Mouse (Mus musculus) lung, embryonic 16.5 days (tissue): ENCODE data around the gene Hcn1. TPM values are rescaled to one million over a fixed set of nuclear protein-coding genes. Genes with fewer than 3 reads are reported as not detected.

Experiments used
- ATAC-seq: fragments of 200-750 bp; cut with Nextera tagmentation; 2 replicates; pipeline ENCODE4 v1.8.0; 2017; ENCODE audit warnings: low read depth, mild to moderate bottlenecking, moderate library complexity
- H3K27ac ChIP-seq: fragments of 300-500 bp; sonication (generic); 2 replicates; pipeline ENCODE4 v1.5.1; 2014; ENCODE audit warnings: mild to moderate bottlenecking, control low read depth, low read length
- H3K27me3 ChIP-seq: fragments of 300-500 bp; sonication (generic); 2 replicates; pipeline ENCODE4 v1.6.1; 2014; ENCODE audit warnings: low read depth, low read length, mixed read lengths; ENCODE audit not compliant: control insufficient read depth, insufficient read depth
- H3K36me3 ChIP-seq: fragments of 300-500 bp; sonication (generic); 2 replicates; pipeline ENCODE4 v1.6.1; 2014; ENCODE audit warnings: low read length; ENCODE audit not compliant: control insufficient read depth, insufficient read depth
- H3K4me1 ChIP-seq: fragments of 300-500 bp; sonication (generic); replicated peaks from 2 replicates; pipeline ENCODE4 v1.6.1; 2014; ENCODE audit warnings: low read length, mixed read lengths; ENCODE audit not compliant: control insufficient read depth, insufficient read depth
- H3K4me2 ChIP-seq: fragments of 300-500 bp; sonication (generic); 2 replicates; pipeline ENCODE4 v1.6.1; 2014; ENCODE audit warnings: low read depth, low read length, control low read depth
- H3K4me3 ChIP-seq: fragments of 300-500 bp; sonication (generic); 2 replicates; pipeline ENCODE4 v1.5.1; 2014; ENCODE audit warnings: mild to moderate bottlenecking, low read length, control low read depth
- H3K9ac ChIP-seq: fragments of 300-500 bp; sonication (generic); 2 replicates; pipeline ENCODE4 v1.6.1; 2014; ENCODE audit warnings: low read length, control low read depth
- H3K9me3 ChIP-seq: fragments of 300-500 bp; sonication (generic); 2 replicates; pipeline ENCODE4 v1.6.1; 2016; ENCODE audit warnings: low read length; ENCODE audit not compliant: control insufficient read depth
- WGBS: fragments of 180-500 bp; shearing (Covaris S2); extraction: QIAGEN DNeasy Blood & Tissue Kit; methylation state at CpG from one replicate; pipeline ENCODE4 v1.1.7; 2014; 5-methylcytosine and 5-hydroxymethylcytosine counted together
- polyA plus RNA-seq: library from polyadenylated mRNA; unstranded; fragments of >200 nt; fragmentation: Nextera tagmentation; extraction: Ambion mirVana; gene quantifications from 2 replicates; pipeline ENCODE4 v1.2.1, GENCODE M21; 2015

Gene Hcn1
- polyA plus RNA-seq, 1 experiment from 2014 or later = 0.18 TPM

- Histone ChIP-seq H3K4me1 (no peaks in the 10 kb centered on the region), H3K36me3 (no peaks in the 10 kb centered on the region), H3K4me3 (no peak overlapping the region), H3K4me2 (no peak overlapping the region), H3K27me3 (no peaks in the 10 kb centered on the region), H3K27ac (no peak overlapping the region), H3K9ac (no peak overlapping the region), H3K9me3 (no peaks in the 10 kb centered on the region)
- ATAC-seq = no peak
- WGBS = 42% methylated on average over 1 of the region's 1 CpGs
These were observed 345.7 kb downstream of the Hcn1 start for GRCm38 (mm10) chr13:117947704-117948376.

DNA sequence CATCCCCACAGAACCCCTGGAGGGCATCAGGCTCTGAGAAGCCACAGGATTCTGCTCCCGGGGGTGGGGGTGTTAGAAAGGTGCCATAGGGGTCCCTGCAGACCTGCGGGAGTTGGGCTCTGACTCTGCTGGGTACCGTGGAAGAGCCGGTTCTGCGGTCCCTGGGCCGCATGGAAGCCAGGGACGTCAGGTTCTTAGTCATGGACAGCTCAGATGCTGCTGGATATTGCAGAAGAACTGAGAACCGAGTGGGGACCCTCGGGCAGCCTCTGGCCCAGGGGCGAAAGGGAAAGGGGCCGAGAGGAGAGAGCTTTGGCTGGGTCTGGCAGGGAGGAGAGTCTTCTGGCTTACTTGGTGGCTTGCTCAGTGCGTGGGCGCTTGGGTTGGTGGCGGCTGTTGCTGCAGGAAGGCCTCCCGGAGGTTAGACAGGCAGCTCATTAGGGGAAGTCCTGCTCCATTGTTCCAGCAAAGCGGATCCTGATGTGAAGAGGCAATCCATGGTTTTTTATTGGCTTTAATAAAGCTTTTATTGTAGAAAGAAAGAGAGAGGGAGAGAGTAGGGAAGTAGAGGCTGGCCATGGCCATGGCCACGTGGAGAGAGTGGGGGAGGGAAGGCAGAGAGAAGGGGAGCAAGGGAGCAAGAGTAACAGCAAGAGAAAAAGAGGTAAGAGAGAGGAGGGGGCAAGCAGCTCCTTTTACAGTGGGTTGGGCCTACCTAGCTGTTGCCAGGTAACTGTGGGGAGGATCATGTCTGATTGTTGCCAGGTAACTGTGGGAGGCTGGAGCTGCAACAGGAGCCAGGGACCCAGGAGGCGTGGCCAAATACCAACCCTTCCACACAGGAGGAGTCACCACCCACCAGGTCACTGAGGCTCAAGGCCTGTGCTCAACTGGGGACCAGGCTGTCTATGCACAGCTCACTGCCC lies 356.6 kb downstream of the Hcn1 start:
- H3K27ac ChIP-seq = no peak overlapping the region
- H3K4me3 ChIP-seq = no peak overlapping the region
- H3K27me3 ChIP-seq = no peaks in the 10 kb centered on the region
- no peaks in the 10 kb centered on the region for H3K4me1 ChIP-seq
- H3K9me3 ChIP-seq = no peaks in the 10 kb centered on the region
- no peaks in the 10 kb centered on the region for H3K36me3 ChIP-seq
- ATAC-seq = peak; percentile 85
- no peak overlapping the region; the same call in 1 of the 2 replicates for H3K4me2 ChIP-seq
- WGBS = 16% methylated on average over 18 of the region's 18 CpGs
- no peak overlapping the region for H3K9ac ChIP-seq

- Histone ChIP-seq H3K27ac (no peak overlapping the region), H3K9me3 (no peaks in the 10 kb centered on the region), H3K27me3 (no peaks in the 10 kb centered on the region), H3K4me1 (no peaks in the 10 kb centered on the region), H3K4me3 (no peak overlapping the region), H3K36me3 (no peaks in the 10 kb centered on the region), H3K9ac (no peak overlapping the region), H3K4me2 (no peak overlapping the region)
- ATAC-seq = no peak
These were observed 362.5 kb downstream of the Hcn1 start for GRCm38 (mm10) chr13:117964620-117965019.

- H3K4me1 ChIP-seq = no peaks in the 10 kb centered on the region
- 65% methylated on average over 7 of the region's 7 CpGs for WGBS
- no peak overlapping the region for H3K4me2 ChIP-seq
- ATAC-seq = no peak
- no peak overlapping the region for H3K27ac ChIP-seq
- no peaks in the 10 kb centered on the region for H3K9me3 ChIP-seq
- no peaks in the 10 kb centered on the region for H3K36me3 ChIP-seq
- no peaks in the 10 kb centered on the region for H3K27me3 ChIP-seq
- H3K4me3 ChIP-seq = no peak overlapping the region
- no peak overlapping the region for H3K9ac ChIP-seq
These were observed 373.3 kb downstream of the Hcn1 start for GRCm38 (mm10) chr13:117975382-117975781.

GRCm38 (mm10) chr13:117975823-117976222 lies 373.7 kb downstream of the Hcn1 start:
- WGBS = 61% methylated on average over 10 of the region's 10 CpGs
- H3K4me1 ChIP-seq = no peaks in the 10 kb centered on the region
- H3K4me2 ChIP-seq = no peak overlapping the region
- no peak overlapping the region for H3K27ac ChIP-seq
- no peaks in the 10 kb centered on the region for H3K27me3 ChIP-seq
- H3K9ac ChIP-seq = no peak overlapping the region
- no peak overlapping the region for H3K4me3 ChIP-seq
- no peaks in the 10 kb centered on the region for H3K9me3 ChIP-seq
- no peak for ATAC-seq
- no peaks in the 10 kb centered on the region for H3K36me3 ChIP-seq

DNA sequence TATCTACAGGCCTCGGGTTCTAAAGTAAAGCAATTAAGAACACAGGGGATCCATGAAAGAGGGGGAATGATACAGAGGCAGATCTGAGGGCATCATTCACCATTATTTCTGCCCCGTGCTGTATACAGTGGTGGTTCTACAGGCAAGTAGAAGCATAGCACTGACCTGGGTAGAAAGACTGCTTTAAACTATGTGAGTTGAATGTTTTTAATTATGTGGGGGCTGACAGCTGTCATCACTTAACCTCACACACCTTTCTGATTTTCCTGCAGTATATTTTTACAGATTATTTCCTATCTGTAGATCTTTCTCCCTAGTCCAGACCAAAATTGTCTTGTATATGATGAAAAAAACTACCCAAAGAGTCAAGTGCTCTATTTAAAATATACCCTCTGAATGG lies 382.2 kb downstream of the Hcn1 start:
- WGBS = 46% methylated on average over 2 of the region's 2 CpGs
- Histone ChIP-seq H3K4me2 (no peak overlapping the region), H3K4me1 (no peaks in the 10 kb centered on the region), H3K36me3 (no peaks in the 10 kb centered on the region), H3K9ac (no peak overlapping the region), H3K9me3 (no peaks in the 10 kb centered on the region), H3K27ac (no peak overlapping the region), H3K27me3 (no peaks in the 10 kb centered on the region), H3K4me3 (no peak overlapping the region)
- no peak for ATAC-seq

DNA sequence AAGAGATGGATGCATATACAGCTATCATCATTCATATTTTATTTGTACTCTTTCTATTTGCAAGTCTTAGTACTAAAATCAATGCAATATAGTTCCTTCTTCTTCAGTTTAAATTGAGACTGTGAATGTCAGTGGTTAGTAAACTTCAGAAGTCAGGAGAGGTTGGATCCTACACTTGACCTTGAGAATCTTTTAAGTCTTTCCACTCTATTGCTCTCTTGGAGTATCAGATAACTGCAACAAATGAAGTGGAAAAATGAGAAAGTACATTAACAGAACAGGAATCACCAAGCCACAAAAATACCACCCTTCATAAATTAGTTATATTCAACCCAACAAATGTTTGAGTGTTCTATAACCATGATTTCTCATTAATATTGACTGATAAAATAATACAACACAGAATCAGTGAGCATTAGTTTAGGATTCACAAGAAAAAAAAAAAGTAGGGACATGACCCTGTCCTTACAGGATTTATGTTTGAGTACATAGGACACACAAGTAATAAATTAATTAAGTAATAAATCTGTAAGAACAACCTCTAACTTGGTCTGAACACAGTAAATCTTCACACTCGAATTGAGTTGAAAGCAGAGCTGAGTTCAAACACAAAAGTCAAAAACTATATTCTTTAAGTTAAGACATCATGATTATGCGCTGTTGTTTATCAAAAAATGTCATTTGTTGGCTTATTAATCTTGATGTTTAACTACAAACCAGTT lies 397.8 kb downstream of the Hcn1 start:
- no peaks in the 10 kb centered on the region for H3K9me3 ChIP-seq
- no peak overlapping the region for H3K9ac ChIP-seq
- no peaks in the 10 kb centered on the region for H3K27me3 ChIP-seq
- no peak overlapping the region for H3K4me2 ChIP-seq
- no peak for ATAC-seq
- H3K36me3 ChIP-seq = no peaks in the 10 kb centered on the region
- H3K27ac ChIP-seq = no peak overlapping the region
- H3K4me3 ChIP-seq = no peak overlapping the region
- H3K4me1 ChIP-seq = no peaks in the 10 kb centered on the region
- 72% methylated on average over 2 of the region's 2 CpGs for WGBS

GRCm38 (mm10) chr13:118000538-118000937 lies 398.4 kb downstream of the Hcn1 start:
- H3K4me2 ChIP-seq = no peak overlapping the region
- no peak for ATAC-seq
- H3K4me3 ChIP-seq = no peak overlapping the region
- H3K4me1 ChIP-seq = no peaks in the 10 kb centered on the region
- H3K9me3 ChIP-seq = no peaks in the 10 kb centered on the region
- 61% methylated on average over 2 of the region's 2 CpGs for WGBS
- H3K27me3 ChIP-seq = no peaks in the 10 kb centered on the region
- H3K27ac ChIP-seq = no peak overlapping the region
- no peak overlapping the region for H3K9ac ChIP-seq
- H3K36me3 ChIP-seq = no peaks in the 10 kb centered on the region

DNA sequence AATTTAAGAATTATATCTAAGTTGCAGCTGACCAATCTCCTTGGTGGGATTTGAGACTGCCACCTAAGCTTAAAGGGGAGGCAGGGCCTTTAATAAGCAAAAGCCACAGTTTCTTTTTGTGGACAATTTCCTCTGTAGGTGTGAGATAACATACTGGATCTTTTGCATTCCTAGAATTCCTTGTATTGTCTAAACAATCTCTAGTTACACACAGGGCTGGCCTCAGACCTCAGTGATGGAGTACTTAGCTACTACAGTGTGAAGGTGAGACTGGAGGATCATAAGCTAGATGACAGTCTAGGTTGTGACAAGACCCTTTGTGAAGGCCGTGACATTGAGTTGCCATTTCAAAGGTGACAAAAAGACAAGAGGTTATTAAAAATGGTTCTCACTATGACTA lies 419.1 kb downstream of the Hcn1 start:
- H3K27ac ChIP-seq = no peak overlapping the region
- H3K4me1 ChIP-seq = 0 out of 2 replicates have a peak, but pooled peaks cover 2% of the 10 kb centered on the region
- no peak overlapping the region for H3K4me3 ChIP-seq
- H3K9ac ChIP-seq = no peak overlapping the region
- ATAC-seq = no peak
- no peak overlapping the region for H3K4me2 ChIP-seq
- H3K9me3 ChIP-seq = no peaks in the 10 kb centered on the region
- H3K36me3 ChIP-seq = no peaks in the 10 kb centered on the region
- WGBS = 37% methylated on average over 1 of the region's 1 CpGs
- no peaks in the 10 kb centered on the region for H3K27me3 ChIP-seq
